8 mouse cellular contexts compared by ENCODE assay signal in the genomic region with DNA sequence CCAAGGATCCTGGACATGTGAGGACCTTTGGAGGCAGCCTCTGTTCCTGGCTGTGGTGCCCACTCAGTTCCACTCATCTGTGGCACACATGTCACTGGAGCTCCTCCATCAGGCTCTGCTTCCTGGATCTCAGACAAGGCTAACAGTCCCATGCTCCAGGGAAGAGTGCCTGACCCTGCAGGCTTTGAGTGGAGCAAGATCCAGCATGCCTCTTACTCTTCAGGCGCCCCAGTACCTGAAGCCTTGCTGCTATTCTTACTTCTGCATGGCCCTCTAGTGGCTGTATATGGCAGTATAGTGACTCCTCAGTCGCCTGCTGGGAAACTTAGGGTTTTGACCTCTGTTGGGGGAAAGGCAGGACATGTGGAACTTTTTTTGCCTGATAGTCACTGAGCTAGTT. TPM values are rescaled to one million over a fixed set of nuclear protein-coding genes. Genes with fewer than 3 reads are reported as not detected.
A peak's percentile ranks its signal among the peaks of the same experiment; 100 is the strongest.
DNase-seq lines count a peak whose midpoint lies in the region; ATAC-seq lines count a peak whose summit lies in the region.

No protein-coding gene starts in this region.

- H3K4me3 ChIP-seq in liver, embryonic 11.5 days (ENCODE audit: low read depth, low read length): no peak overlapping the region
- H3K4me3 ChIP-seq in embryonic facial prominence, embryonic 10.5 days: no peak overlapping the region
- no peak overlapping the region for H3K4me3 ChIP-seq in limb, embryonic 10.5 days
- H3K4me3 ChIP-seq in midbrain, embryonic 13.5 days (replicated peaks): no peak overlapping the region

- no peaks in the 10 kb centered on the region for H3K36me3 ChIP-seq in liver, embryonic 11.5 days (ENCODE audit: control insufficient read depth, insufficient read depth, low read length)
- H3K36me3 ChIP-seq in embryonic facial prominence, embryonic 10.5 days (replicated peaks): no peaks in the 10 kb centered on the region
- H3K36me3 ChIP-seq in limb, embryonic 10.5 days: no peaks in the 10 kb centered on the region
- H3K36me3 ChIP-seq in midbrain, embryonic 13.5 days: peaks cover 3% of the 10 kb centered on the region; the same call in 1 of the 2 replicates

- no peak; the same call in 1 of the 2 replicates for ATAC-seq in liver, embryonic 11.5 days (replicated peaks; ENCODE audit: low FRiP score)
- ATAC-seq in hematopoietic stem cell, adult 5-6 weeks (replicated peaks in 1 of 2; ENCODE audit: insufficient read depth in 1 of 2, low FRiP score in 2 of 2, low TSS enrichment in 1 of 2, low read depth in 1 of 2, poor library complexity in 2 of 2, severe bottlenecking in 2 of 2): peak; percentile 40 to 44; a peak in 1 of 4 replicates
- peak; percentile 41; the same call in 1 of the 2 replicates for ATAC-seq in midbrain, embryonic 13.5 days

- no peaks in the 10 kb centered on the region for H3K4me1 ChIP-seq in liver, embryonic 11.5 days (replicated peaks; ENCODE audit: control insufficient read depth, insufficient read depth, low read length)
- H3K4me1 ChIP-seq in embryonic facial prominence, embryonic 10.5 days: no peaks in the 10 kb centered on the region
- no peaks in the 10 kb centered on the region for H3K4me1 ChIP-seq in limb, embryonic 10.5 days
- 0 out of 2 replicates have a peak, but pooled peaks cover 7% of the 10 kb centered on the region for H3K4me1 ChIP-seq in midbrain, embryonic 13.5 days (replicated peaks)

- DNase-seq in liver: peak; percentile 19
- no peak for DNase-seq in liver, embryonic 11.5 days (ENCODE audit: low spot score)
- DNase-seq in T-cell, adult 2 months (ENCODE audit: low spot score): peak; percentile 6
- DNase-seq in embryonic facial prominence, embryonic 10.5 days (ENCODE audit: low spot score): peak; percentile 38
- DNase-seq in limb, embryonic 10.5 days (ENCODE audit: low spot score): peak; percentile 45
- no peak for DNase-seq in natural killer cell, adult 2 months (ENCODE audit: low spot score in 2 of 2)

- H3K9ac ChIP-seq in liver, embryonic 11.5 days (ENCODE audit: low read depth, low read length): no peak overlapping the region
- no peak overlapping the region for H3K9ac ChIP-seq in midbrain, embryonic 13.5 days (replicated peaks)

- no peaks in the 10 kb centered on the region for H3K9me3 ChIP-seq in liver, embryonic 11.5 days (ENCODE audit: control insufficient read depth, low read length)
- no peaks in the 10 kb centered on the region for H3K9me3 ChIP-seq in embryonic facial prominence, embryonic 10.5 days
- H3K9me3 ChIP-seq in limb, embryonic 10.5 days (replicated peaks): no peaks in the 10 kb centered on the region
- no peaks in the 10 kb centered on the region for H3K9me3 ChIP-seq in midbrain, embryonic 13.5 days

- H3K27me3 ChIP-seq in liver, embryonic 11.5 days (replicated peaks; ENCODE audit: control insufficient read depth, insufficient read depth, low read length): no peaks in the 10 kb centered on the region
- H3K27me3 ChIP-seq in embryonic facial prominence, embryonic 10.5 days (replicated peaks; ENCODE audit: low read depth, poor library complexity, severe bottlenecking): no peaks in the 10 kb centered on the region
- no peaks in the 10 kb centered on the region for H3K27me3 ChIP-seq in limb, embryonic 10.5 days (ENCODE audit: low read depth, poor library complexity, severe bottlenecking)
- H3K27me3 ChIP-seq in midbrain, embryonic 13.5 days: no peaks in the 10 kb centered on the region

- H3K27ac ChIP-seq in liver, embryonic 11.5 days (ENCODE audit: low read depth, low read length): no peak overlapping the region
- H3K27ac ChIP-seq in embryonic facial prominence, embryonic 10.5 days (replicated peaks): no peak overlapping the region
- no peak overlapping the region for H3K27ac ChIP-seq in limb, embryonic 10.5 days
- H3K27ac ChIP-seq in midbrain, embryonic 13.5 days: no peak overlapping the region

- no peak overlapping the region for H3K4me2 ChIP-seq in liver, embryonic 11.5 days
- no peak overlapping the region for H3K4me2 ChIP-seq in midbrain, embryonic 13.5 days (replicated peaks)

- 25% methylated on average over 2 of the region's 2 CpGs for WGBS in liver, embryonic 11.5 days
- 17% methylated on average over 2 of the region's 2 CpGs for WGBS in embryonic facial prominence, embryonic 10.5 days
- 22% methylated on average over 2 of the region's 2 CpGs for WGBS in limb, embryonic 10.5 days
- 17% methylated on average over 2 of the region's 2 CpGs for WGBS in midbrain, embryonic 13.5 days

RNA-seq across cellular contexts. Expression of gene Tppp, which starts 17.0 kb away (rescaled TPM):
- polyA plus RNA-seq in liver, embryonic 11.5 days (2014; fragmentation: Nextera tagmentation; extraction: Ambion mirVana): 0.14 and 0.32 TPM in 2 replicates
- 0.59 and 0.64 TPM in 2 replicates for polyA plus RNA-seq in embryonic facial prominence, embryonic 10.5 days (2016; fragmentation: Nextera tagmentation; extraction: Ambion mirVana)
- 0.44 TPM in 1 of 2 replicates, not detected in the other for total RNA-seq in hematopoietic stem cell, adult 5-6 weeks (2017)
- 0.20 and 0.25 TPM in 2 replicates for polyA plus RNA-seq in limb, embryonic 10.5 days (2016; fragmentation: Nextera tagmentation; extraction: Ambion mirVana)
- 6.4 and 6.7 TPM in 2 replicates for polyA plus RNA-seq in midbrain, embryonic 13.5 days (2015; fragmentation: Nextera tagmentation; extraction: Ambion mirVana)

RNA-seq across cellular contexts. Expression of gene Cep72, which starts 35.9 kb away (rescaled TPM):
- 17.1 and 17.6 TPM in 2 replicates for polyA plus RNA-seq in liver, embryonic 11.5 days (2014; fragmentation: Nextera tagmentation; extraction: Ambion mirVana)
- polyA plus RNA-seq in embryonic facial prominence, embryonic 10.5 days (2016; fragmentation: Nextera tagmentation; extraction: Ambion mirVana): 22.1 and 25.0 TPM in 2 replicates
- total RNA-seq in hematopoietic stem cell, adult 5-6 weeks (2017): 8.9 and 11.8 TPM in 2 replicates
- 21.2 and 27.7 TPM in 2 replicates for polyA plus RNA-seq in limb, embryonic 10.5 days (2016; fragmentation: Nextera tagmentation; extraction: Ambion mirVana)
- polyA plus RNA-seq in midbrain, embryonic 13.5 days (2015; fragmentation: Nextera tagmentation; extraction: Ambion mirVana): 13.0 and 14.1 TPM in 2 replicates

Comparison
In these comparisons a context has a peak if more than half of its experiments do, and no peak if none do; other contexts are left out.
1. DNase-seq: peak in liver (single experiment), T-cell, adult 2 months (single experiment), embryonic facial prominence, embryonic 10.5 days (single experiment) and limb, embryonic 10.5 days (single experiment); none in liver, embryonic 11.5 days (single experiment) and natural killer cell, adult 2 months (0 of 2).